In genomic region chr4:105110684-105111035, GRCm38 (mm10) we compare ENCODE assay signal across 8 mouse cellular contexts. TPM values are rescaled to one million over a fixed set of nuclear protein-coding genes. Genes with fewer than 3 reads are reported as not detected.
A peak's percentile ranks its signal among the peaks of the same experiment; 100 is the strongest.
DNase-seq lines count a peak whose midpoint lies in the region; ATAC-seq lines count a peak whose summit lies in the region.

No protein-coding gene starts in this region.

- peak; percentile 91 for DNase-seq in heart, adult 11 months
- no peak for DNase-seq in heart, adult 8-10 months (ENCODE audit: low spot score)
- DNase-seq in thymus, postnatal 36 days: no peak
- no peak for DNase-seq in adrenal gland, postnatal 4 days (ENCODE audit: low spot score in 2 of 2)
- DNase-seq in gastrocnemius, postnatal 4 days (ENCODE audit: low spot score in 2 of 2): no peak

- peak overlapping the region; percentile 95 for H3K4me3 ChIP-seq in megakaryocyte, embryonic 14.5 days (replicated peaks)
- peak overlapping the region; percentile 68; the same call in 1 of the 2 replicates for H3K4me3 ChIP-seq in limb, embryonic 15.5 days

- no peak overlapping the region for H3K27ac ChIP-seq in limb, embryonic 15.5 days

- no peak for ATAC-seq in megakaryocyte, adult 5-6 weeks (ENCODE audit: poor library complexity, severe bottlenecking)
- ATAC-seq in limb, embryonic 15.5 days (ENCODE audit: insufficient number of reproducible peaks, low FRiP score, low TSS enrichment, low read depth): no peak

- no peaks in the 10 kb centered on the region for H3K9me3 ChIP-seq in megakaryocyte, embryonic 14.5 days
- no peaks in the 10 kb centered on the region for H3K9me3 ChIP-seq in limb, embryonic 15.5 days

- H3K4me2 ChIP-seq in limb, embryonic 15.5 days: peak overlapping the region; percentile 97; the same call in 1 of the 2 replicates

- WGBS in limb, embryonic 15.5 days: 60% methylated on average over 4 of the region's 4 CpGs

- no peak overlapping the region for H3K9ac ChIP-seq in limb, embryonic 15.5 days

- no peaks in the 10 kb centered on the region for H3K36me3 ChIP-seq in megakaryocyte, embryonic 14.5 days (replicated peaks; ENCODE audit: low read length)
- no peaks in the 10 kb centered on the region for H3K36me3 ChIP-seq in limb, embryonic 15.5 days

- H3K27me3 ChIP-seq in megakaryocyte, embryonic 14.5 days (replicated peaks): peaks cover 56% of the 10 kb centered on the region
- peaks cover 14% of the 10 kb centered on the region; the same call in 1 of the 2 replicates for H3K27me3 ChIP-seq in limb, embryonic 15.5 days

- H3K4me1 ChIP-seq in megakaryocyte, embryonic 14.5 days: peaks cover 18% of the 10 kb centered on the region
- peaks cover 15% of the 10 kb centered on the region for H3K4me1 ChIP-seq in limb, embryonic 15.5 days

RNA-seq across cellular contexts. Expression of gene Prkaa2, which starts 1.0 kb away (rescaled TPM):
- 10 to 100 TPM; 77.3 to 89.7 (median 87.0) TPM for total RNA-seq in heart, adult 8-10 months (2022)
- polyA plus RNA-seq in megakaryocyte, embryonic 14.5 days (2012; ENCODE audit: insufficient read depth, low replicate concordance): 0.02 and 0.27 TPM in 2 replicates
- not detected in 2 replicates for total RNA-seq in megakaryocyte, adult 5-6 weeks (2015)
- 0.04 TPM in 1 of 2 replicates, not detected in the other for total RNA-seq in megakaryocyte, adult 5-6 weeks (2017)
- polyA plus RNA-seq in limb, embryonic 15.5 days (2015; fragmentation: Nextera tagmentation; extraction: Ambion mirVana): 1.2 and 2.9 TPM in 2 replicates
- total RNA-seq in adrenal gland, postnatal 4 days (2021): 1 to 10 TPM; 5.9 to 7.7 TPM
- total RNA-seq in gastrocnemius, postnatal 4 days (2021): 10 to 100 TPM; 44.4 to 46.8 TPM

RNA-seq across cellular contexts. Expression of gene Plpp3, which starts 46.5 kb away (rescaled TPM):
- total RNA-seq in heart, adult 8-10 months (2022): 10 to 100 TPM; 51.8 to 58.4 (median 54.5) TPM
- 4.2 and 6.9 TPM in 2 replicates for polyA plus RNA-seq in megakaryocyte, embryonic 14.5 days (2012; ENCODE audit: insufficient read depth, low replicate concordance)
- 0.29 and 0.48 TPM in 2 replicates for total RNA-seq in megakaryocyte, adult 5-6 weeks (2015)
- total RNA-seq in megakaryocyte, adult 5-6 weeks (2017): 0.29 and 0.37 TPM in 2 replicates
- polyA plus RNA-seq in limb, embryonic 15.5 days (2015; fragmentation: Nextera tagmentation; extraction: Ambion mirVana): 143 and 150 TPM in 2 replicates
- 100 to 1,000 TPM; 231 to 252 TPM for total RNA-seq in adrenal gland, postnatal 4 days (2021)
- 100 to 1,000 TPM; 116 to 119 TPM for total RNA-seq in gastrocnemius, postnatal 4 days (2021)

Comparison
In these comparisons a context has a peak if more than half of its experiments do, and no peak if none do; other contexts are left out.
1. RNA of gene Prkaa2, which starts 1.0 kb away (total RNA-seq): 77.3 to 89.7 TPM in heart, adult 8-10 months, 44.4 to 46.8 TPM in gastrocnemius, postnatal 4 days and 5.9 to 7.7 TPM in adrenal gland, postnatal 4 days; 0.04 TPM in megakaryocyte, adult 5-6 weeks; every median in the first group is over 4 times any median in the second.
2. RNA of gene Plpp3, which starts 46.5 kb away (total RNA-seq): 231 to 252 TPM in adrenal gland, postnatal 4 days, 116 to 119 TPM in gastrocnemius, postnatal 4 days and 51.8 to 58.4 TPM in heart, adult 8-10 months; 0.29 to 0.48 TPM in megakaryocyte, adult 5-6 weeks; every median in the first group is over 10 times any median in the second.